Mouse (Mus musculus) cerebellum, adult 11-12 months (tissue): Measurements from ENCODE around the gene Nbea.

Experiments used
- DNase-seq: peaks from one replicate; pipeline ENCODE4 v3.0.0; 2022

Gene Nbea

DNA sequence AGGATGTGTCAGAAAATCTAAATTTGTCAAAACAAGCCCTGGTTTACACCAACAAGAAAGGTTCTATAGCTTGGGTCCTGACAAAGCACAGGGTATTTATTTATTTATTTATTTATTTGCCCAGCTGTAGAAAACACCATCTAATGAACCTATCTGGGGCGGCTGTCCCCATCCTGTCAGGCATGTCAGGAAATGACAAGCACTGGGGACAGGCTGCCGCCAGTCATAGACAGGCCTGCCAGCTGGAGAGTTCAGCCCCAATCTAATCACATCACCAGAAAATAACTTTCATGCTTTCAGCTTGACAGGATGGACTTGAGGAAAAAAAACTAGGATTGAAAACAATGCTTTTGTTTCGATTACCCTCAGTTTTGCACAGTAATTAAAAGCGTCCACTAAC is 440.8 kb downstream of the Nbea start:
- no peak for DNase-seq

DNA sequence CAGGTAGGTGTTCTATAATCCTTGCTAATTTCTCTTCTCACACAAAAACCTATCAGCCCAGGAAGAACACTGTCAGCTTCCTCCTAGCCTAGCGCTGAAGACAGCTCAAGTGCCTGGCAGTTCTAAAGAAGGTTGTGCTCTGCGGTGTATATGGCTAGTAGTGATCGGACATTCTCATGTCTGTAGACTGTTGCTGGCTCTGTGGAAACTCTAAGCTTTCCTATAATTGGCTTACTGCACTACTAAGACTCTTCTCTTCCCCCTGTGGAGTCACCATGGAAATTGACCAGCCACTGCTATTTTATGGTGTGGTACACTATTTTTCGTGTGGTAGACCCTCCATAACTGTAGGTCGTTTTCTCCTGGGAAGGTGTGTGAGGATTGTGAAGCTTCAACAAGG is 441.3 kb downstream of the Nbea start:
- DNase-seq: no peak

DNA sequence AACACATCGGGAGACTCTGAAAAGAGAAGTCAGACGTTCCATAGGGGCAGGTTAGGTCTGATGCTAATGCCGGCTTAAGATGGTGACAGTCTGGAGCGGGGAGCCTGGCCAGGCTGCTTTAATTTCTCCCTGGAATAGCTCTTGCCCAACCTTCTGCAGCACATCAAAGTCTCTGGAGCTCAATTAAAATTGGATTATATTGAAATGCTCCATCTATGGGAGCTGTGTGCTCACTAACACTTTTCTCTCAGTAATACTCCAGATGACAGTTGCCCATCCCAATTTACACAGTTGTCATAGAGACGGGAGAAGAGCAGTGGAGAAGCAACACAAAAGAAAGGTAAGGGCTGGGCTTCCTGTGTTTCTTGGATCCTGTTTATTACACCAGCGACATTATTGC is 442.1 kb downstream of the Nbea start:
- DNase-seq: no peak

DNA sequence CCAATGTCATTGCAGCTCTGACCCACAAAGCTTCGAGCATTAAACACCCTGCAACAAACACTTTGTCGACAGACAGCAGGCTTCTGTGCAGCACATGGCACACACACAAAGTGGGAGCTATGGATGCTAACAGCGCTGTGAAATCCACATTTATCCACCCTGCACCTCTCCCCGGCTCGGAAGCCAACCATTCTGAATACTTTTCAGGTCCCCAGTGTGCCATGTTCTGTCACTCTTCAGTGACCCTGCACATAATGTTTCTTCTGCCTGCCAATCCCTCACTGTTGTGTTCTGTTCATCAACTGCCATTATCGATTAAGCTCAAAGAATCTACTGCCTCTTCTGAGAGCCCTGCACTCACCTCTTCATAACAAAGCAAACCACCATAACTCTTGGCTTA is 449.8 kb downstream of the Nbea start:
- no peak for DNase-seq

DNA sequence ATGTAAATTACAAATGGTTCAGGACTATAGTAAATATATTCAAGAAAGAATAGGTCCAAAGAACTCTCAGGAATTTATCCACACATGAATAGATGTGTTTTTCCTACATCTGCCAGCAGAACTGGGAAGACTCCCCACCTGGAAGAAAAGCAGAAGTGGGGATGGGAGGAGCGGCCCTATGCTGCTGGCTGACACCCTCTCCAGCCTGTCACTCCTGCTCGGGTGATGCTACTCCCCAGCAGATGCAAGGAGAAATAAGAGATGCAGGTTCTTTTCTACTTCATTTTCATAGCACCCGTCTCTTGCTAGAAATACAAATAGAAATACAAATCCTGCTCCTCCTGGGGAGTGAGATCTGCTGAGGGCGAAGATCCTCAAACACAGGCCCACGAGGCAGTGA is 453.0 kb downstream of the Nbea start:
- DNase-seq: no peak

DNA sequence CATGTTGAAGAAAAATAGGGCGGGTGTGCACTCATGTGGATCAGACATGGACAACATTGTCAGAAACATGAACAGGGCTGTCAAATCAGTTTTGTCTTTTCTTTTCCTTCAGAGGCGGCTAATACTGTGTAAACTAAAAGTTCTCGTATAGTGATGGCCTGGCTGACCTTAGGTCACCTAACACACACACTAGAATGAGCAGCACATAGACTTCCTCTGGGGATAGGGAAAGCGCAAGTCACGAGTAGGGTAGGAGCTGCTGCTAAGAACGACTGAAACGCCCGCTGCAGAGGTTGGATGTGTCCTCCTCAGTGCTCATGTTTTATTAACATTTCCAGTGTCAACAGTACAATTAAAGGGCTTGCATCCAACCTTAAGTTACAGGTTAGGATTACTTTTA is 453.4 kb downstream of the Nbea start:
- no peak for DNase-seq

DNA sequence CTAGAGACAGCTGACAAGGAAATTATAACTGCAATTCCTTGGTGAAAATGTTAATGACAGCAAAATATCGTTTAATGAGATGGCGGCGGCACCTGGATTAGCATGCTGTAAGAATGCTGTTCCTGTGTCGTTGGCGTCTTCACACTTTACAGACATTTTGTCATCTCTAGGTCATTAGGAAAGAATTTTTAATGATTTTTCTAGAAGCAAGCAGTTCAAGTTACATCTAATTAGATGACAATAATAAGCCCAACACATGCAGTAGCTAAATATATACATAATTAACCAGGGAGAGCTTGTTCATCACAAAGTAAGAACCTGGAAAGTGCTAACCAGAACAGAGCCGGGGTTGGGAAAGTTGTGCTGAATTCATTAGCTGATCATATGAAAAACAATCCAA is 469.2 kb downstream of the Nbea start:
- no peak for DNase-seq

DNA sequence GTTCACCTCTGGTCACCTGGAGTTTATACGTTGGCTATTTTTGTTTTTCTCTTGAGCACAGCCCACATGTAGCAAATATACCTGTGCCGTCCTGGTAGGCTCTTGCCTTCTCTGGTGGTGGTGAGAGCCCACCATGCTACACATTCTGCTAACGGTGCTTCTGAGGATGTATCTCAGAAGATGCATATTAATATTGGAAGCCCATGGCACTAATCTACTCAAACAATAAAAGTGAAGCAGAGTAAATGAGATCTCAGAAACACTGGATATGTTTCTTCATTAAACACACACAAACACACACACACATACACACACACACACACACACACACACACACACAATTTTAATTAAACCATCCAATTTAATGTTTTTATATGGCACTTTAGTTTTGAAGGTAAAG is 469.6 kb downstream of the Nbea start:
- no peak for DNase-seq

DNA sequence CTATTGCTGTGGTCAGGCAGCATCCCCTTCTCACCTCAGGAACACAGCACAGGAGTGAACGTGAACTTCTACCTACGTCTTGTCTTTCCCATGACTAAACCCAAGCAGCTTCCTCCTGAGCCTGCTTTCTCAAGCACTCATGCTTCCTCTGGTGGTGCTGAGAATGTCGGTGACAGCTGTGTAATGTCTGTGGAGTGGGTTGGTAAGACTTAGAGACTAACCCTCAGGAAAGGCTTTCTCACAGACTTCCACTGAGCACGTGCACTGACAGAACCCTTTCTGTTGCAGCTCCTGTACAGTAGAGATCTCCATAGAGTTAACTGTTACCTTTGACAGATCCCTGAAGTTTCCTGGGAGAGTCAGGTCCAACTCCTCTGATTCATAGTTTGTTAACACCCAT is 473.2 kb downstream of the Nbea start:
- DNase-seq: no peak

DNA sequence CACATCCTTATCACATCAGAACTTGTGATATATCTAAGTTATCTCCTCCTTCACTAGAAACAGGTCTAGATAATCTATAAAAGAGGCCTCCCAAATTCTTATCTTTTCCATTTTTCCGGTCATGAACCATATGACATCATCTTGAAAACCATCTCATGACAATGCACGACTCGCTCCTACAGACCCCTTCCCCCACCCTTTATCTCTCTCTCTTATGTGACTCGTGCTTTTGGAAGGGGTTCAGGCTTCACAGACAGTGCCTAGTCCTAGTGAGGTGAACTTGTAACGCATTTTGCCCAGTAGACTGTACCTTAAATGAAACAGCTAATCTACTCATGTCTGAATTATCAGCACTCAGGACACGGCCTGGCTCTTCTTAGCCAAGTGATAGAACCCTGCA is 481.9 kb downstream of the Nbea start:
- DNase-seq: no peak

DNA sequence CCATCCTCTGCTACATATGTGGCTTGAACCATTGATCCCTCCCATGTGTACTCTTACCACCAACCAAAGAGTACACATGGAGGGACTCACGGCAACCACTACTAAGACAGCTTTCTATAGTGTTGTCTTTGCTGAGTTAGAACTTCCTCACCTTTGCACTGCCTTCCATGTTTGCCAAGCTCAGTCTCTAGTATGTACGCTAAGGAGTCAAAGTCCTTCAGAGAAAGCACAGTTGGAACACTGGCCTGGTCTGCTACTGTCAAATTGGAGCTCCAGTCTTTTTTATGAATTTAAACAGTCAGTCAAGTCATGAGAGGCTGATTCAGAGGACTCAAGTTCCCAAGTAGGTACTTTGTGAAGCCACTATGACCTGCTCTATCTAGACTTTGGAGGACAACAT is 486.3 kb downstream of the Nbea start:
- DNase-seq: no peak

DNA sequence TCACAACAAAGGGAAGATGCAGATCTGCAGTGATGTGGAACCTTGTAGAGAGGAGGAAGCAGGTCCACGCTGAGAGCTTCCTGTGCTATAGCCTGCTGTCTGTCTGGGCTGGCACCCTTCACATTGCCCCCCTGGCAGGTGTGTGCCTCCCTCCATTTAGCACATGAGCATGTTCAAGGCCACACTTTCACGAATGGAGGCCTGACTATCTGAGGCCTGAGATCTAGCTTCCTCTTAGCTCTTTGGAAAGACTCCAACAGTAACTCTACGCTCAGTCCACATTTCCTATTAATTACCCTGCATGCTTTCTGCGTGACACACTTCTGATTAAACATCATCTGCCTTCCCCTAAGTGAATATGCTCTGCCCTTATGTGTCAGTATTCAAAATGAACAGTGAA is 490.4 kb downstream of the Nbea start:
- no peak for DNase-seq

DNA sequence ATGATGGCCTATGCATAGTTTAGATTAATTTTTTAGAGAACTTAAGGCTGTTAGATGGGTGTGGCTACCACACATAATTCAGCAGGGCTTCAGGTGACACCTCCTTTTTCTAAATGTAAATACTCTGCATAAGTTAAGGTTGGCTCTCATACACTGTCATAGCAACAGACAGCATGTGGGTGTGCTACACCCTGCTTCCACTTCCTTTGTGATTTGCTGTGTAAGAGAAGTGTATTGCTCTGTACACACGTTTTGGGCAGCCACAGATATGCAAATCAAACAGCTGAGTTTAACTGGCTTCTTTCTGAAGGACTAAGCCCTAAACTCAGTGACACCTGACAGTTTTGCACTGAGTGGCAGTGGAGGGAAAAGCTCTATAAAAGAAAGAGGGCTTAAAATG is 495.4 kb downstream of the Nbea start:
- no peak for DNase-seq

DNA sequence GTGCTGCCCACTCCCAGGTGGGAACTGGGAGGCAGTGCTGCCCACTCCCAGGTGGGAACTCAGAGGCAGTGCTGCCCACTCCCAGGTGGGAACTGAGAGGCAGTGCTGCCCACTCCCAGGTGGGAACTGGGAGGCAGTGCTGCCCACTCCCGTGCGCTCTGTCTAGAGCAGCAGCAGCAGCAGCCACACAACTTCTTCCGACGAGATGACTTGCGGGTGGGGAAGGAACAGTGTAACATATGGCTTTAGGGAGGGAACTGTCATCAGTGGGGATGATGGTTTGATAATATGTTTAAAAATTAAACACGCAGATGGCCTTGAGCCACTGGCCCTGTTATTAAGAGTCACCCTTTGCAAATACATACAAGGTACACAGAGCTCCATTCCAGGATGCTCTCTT is 496.5 kb downstream of the Nbea start:
- DNase-seq: no peak

DNA sequence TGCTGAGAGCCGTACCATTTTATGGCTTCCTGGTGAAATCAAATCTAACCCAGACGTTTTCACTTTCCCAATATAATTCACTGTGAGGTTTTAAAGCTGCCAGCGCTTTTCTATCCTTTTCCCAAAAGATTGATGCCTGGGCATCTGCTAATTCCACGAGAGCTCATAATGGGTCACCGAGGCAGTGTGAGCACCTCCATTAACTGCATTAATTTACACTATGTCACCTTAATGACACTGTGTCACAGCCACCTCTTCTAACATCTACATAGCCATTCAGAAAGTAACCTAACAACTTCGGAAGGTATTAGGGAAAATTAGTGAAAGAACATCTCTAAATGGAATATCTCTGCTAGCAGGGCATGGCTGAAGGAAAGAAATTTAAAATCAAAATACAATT is 497.9 kb downstream of the Nbea start:
- no peak for DNase-seq

DNA sequence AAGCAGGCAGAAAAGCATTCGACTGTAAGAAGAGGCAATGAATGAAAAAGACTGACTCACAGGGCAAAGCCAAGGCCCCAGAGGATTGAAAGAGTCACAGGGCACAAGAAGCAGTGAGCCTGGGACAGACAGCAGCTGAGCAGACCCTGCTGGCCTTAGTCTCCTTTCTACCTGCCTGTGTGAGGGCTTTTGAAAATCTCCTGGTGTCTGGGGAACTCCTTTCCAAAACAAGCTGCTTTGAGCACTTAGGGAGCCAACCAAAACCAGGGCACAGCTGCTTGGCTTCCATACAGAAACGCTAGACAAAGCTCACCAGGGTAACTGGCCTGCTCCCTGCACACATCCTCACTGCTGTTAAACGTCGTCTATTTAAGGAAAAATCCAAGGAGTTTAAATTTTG is 498.6 kb downstream of the Nbea start:
- DNase-seq: no peak

DNA sequence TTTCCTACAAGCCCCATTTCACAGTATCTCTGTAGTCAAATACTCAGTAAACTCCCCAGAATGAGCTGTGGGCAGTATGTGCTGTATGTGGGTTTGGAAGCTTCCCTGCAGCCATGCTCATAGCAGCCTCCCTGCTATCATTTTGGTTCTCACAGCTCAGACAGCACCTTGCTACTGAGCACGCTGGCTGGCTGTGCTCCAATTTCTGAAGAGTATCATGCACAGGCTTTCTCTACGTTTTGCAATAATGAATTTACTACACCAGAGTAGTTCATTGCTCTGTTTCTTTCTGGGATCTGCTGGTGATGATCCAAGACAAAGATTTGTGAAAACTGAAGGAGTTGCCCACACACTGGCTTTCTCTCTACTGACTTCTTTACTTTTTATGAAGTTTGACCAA is 505.8 kb downstream of the Nbea start:
- no peak for DNase-seq

DNA sequence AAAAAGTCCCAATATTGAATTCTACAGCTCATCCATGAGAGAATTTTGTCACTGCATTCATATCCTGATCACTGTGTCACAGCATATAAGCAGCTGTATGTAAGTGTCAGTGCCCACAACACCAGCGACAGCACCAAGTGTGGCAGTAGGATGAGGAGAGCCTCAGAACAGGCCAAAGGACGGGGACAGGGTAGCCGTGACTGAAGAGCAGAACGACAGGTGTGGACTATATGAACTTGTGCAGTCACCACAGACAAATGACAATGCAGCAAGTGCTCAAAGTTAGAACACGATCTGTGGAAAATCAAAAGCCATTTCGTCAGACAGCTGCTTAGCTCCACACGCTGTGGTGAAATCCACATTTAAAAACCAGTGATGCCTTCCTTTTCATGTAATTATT is 509.3 kb downstream of the Nbea start:
- no peak for DNase-seq

DNA sequence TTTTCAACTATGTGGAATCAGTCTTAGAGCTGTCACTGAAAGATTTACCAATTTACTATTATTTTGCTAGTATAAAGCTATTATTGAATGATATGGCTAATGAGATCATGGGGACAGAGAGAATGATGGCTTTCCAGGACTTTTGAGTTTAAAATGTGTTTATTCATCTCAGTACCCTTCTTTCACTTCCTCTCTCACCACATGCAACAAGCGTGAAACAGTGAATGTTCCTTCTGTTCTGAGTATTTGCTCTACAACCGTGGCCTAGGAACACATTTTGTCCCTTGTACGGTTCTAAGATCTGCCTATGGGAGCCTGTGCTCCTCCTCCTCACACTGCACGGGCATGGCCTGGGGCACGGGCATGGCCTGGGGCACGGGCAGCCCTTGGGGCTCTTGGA is 516.5 kb downstream of the Nbea start:
- DNase-seq: no peak

DNA sequence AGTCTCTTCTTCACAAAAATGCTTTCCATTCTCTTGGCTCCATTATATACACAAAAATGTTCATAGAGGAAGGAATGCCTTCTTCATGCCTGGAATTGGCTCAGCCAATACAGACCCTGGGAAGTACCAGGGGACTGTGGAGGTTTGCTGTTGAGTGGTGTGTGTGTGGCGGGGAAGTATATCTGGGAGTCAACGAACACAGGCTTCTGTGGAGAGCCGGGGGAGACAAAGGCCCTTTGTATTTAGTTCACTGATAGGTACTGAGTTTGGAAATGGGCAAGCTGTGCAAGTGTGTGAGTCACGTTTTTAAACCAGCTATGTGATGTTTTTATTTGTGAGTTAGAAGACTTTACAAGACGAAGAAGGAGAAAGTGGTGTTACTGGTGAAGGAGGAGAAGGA is 517.6 kb downstream of the Nbea start:
- DNase-seq: no peak

DNA sequence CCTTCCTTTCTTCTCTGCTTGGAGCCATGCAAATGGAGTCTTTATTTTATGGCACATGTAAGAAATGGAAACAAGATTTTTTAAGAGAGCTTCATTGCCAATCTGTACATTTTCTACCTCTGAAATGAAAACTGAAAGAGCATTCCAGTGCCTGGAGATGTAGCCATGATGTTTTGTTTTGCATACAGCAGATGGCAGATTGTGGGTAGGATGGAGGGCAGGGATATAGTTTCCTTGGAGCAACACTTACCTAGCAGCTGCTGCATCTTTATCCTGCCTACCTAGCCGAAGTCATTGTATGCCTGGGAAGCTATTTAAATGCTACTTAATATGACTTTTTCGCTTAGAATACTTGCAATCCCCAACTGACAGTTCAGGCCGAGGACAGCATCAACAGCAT is 518.8 kb downstream of the Nbea start:
- DNase-seq: no peak

DNA sequence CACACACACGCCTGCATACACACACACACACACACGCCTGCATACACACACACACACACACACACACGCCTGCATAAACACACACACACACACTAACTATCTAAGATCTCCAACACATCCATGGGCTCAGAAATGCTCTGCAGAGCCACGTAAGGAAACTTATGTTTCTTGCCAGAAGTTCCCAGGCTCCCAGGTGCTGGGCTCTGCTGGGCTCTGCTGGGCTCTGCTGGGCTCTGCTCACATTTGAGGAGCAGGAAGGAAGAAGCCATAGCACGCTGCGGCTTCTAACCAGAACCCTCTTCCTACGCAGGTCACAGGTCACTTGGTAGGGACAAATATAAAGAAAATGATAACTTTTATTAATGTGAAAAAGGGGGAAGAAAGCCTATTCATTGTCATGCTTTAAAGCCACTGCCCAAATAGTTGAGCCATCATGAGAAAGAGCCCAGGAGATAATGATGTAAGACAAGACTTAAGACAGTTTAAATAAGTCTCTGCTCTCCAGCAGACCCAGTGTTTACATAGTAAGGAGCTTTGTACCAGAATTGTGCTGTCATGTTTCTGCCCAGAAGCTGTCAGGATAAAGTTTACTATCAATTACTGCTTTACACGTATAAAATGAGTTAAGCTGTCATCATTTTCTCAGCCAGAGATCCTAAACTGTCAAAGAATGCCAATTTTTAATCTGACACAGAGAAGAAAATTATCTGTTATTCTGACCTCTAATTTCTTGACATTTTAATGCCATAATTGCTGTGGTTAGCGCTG is 521.6 kb downstream of the Nbea start:
- DNase-seq: no peak

DNA sequence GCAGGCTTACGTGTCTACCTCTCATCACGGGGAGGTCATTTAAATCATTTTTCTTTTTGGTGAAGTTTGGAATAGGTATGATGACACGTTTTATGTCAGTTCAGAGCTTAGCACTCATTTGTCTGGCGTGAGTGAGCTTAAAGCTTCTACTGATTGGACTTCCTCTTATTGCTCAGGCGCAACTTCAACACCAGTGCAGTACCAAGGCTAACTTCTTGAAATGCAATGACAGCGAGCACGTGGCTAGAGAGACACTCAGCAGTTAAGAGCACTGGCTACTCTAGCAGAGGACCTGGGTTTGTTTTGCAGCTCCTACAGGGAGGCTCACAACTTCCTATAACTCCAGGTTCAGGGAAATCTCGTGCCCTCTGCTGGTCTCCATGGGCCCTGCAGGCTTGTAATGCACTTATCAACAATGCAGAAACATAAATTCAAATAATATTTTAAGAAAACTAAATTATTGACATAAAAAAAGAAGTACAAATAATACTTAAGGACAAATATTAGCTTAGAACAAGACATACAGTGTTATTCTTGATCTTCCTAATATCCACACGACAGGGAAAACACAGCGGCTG is 523.2 kb downstream of the Nbea start:
- DNase-seq: no peak

DNA sequence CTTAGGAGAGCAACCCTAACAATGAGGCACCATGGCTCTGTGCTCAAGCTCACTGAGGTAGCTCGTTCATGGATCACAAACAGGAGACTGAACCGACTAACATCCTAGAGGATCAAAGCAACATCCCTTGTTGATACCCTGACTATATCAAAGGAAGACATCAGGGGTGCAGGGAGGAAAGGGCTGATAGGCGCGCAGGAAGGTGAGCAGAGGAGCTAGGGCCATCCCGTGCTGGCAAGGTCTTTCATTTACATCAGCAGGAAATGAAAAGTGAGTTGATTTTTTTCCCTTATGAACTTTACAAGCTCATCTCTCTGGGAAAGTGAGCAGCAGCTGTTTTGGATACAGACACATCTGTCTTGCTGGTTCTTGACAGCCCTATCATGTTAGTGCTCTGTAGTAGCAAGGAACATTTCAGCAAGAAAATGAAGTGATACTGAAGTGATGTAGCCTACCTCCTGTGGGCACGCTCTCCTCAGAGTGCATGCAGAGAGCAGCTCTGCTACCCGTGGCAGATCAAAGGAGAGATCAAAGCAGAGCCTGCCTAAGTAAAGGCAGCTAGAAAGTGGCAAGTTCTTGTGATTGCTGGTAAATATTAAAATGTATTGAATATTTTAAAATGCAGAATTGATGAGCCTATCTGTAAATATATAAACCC is 523.8 kb downstream of the Nbea start:
- no peak for DNase-seq

DNA sequence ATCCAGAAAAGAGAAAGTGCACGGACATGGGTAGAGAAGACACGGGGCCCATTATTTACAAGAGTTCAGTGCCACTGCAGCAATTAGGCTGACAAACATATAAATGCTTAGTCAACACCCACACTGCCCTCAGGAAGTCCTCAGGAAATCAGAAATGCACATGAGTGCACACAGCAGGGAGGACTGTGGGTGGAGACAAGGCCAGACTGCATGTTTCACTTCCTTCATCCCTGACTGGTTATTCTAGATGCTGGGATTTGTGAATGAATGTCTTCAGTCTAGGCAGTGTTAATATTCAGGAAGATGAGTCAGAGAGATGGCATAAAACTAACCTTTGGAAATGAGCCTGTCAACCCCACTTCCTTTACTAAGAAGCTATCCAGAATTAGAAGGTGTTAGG is 531.2 kb downstream of the Nbea start:
- peak; percentile 29 for DNase-seq
